Mouse (Mus musculus): Measurements from ENCODE around the gene Lcn2. TPM values are rescaled to one million over a fixed set of nuclear protein-coding genes. Genes with fewer than 3 reads are reported as not detected.
A peak's percentile ranks its signal among the peaks of the same experiment; 100 is the strongest.

Lcn2 gene
- polyA plus RNA-seq, 1 experiment from 2014 or later, result 0.95 TPM

GRCm38 (mm10) chr2:32351471-32351961, 36.5 kb downstream of the Lcn2 start:
- 53% methylated on average over 9 of the region's 9 CpGs for WGBS
- peak overlapping the region; percentile 80 for H3K4me3 ChIP-seq (replicated peaks)
- peak overlapping the region; percentile 87 for H3K9ac ChIP-seq (replicated peaks)
- H3K36me3 ChIP-seq, result peaks cover 42% of the 10 kb centered on the region
- no peaks in the 10 kb centered on the region for H3K27me3 ChIP-seq
- ATAC-seq (ENCODE audit: insufficient number of reproducible peaks, insufficient read depth, low FRiP score, low TSS enrichment, low read depth), result no peak
- peak overlapping the region; percentile 70 for H3K4me2 ChIP-seq
- H3K27ac ChIP-seq, result peak overlapping the region; percentile 94
- no peaks in the 10 kb centered on the region for H3K9me3 ChIP-seq
- peaks cover 38% of the 10 kb centered on the region for H3K4me1 ChIP-seq (replicated peaks)

GRCm38 (mm10) chr2:32350471-32351051, 37.5 kb downstream of the Lcn2 start:
- Histone ChIP-seq H3K4me2 (peak overlapping the region; percentile 70), H3K4me1 (replicated peaks) (peaks cover 38% of the 10 kb centered on the region), H3K4me3 (replicated peaks) (no peak overlapping the region), H3K27ac (0 out of 2 replicates have a peak overlapping the region, but pooled peaks have one; percentile 94), H3K27me3 (no peaks in the 10 kb centered on the region), H3K9me3 (no peaks in the 10 kb centered on the region), H3K36me3 (peaks cover 45% of the 10 kb centered on the region), H3K9ac (replicated peaks) (no peak overlapping the region; the same call in 1 of the 2 replicates)
- ATAC-seq (ENCODE audit: insufficient number of reproducible peaks, insufficient read depth, low FRiP score, low TSS enrichment, low read depth), result no peak
- WGBS, result 62% methylated on average over 13 of the region's 13 CpGs

- H3K4me1 ChIP-seq (replicated peaks), result peaks cover 38% of the 10 kb centered on the region
- H3K4me3 ChIP-seq (replicated peaks), result no peak overlapping the region
- ATAC-seq (ENCODE audit: insufficient number of reproducible peaks, insufficient read depth, low FRiP score, low TSS enrichment, low read depth), result no peak
- peaks cover 50% of the 10 kb centered on the region for H3K36me3 ChIP-seq
- H3K27ac ChIP-seq, result no peak overlapping the region
- 65% methylated on average over 8 of the region's 8 CpGs for WGBS
- no peak overlapping the region for H3K9ac ChIP-seq (replicated peaks)
- H3K9me3 ChIP-seq, result no peaks in the 10 kb centered on the region
- no peaks in the 10 kb centered on the region for H3K27me3 ChIP-seq
- H3K4me2 ChIP-seq, result peak overlapping the region; percentile 17; the same call in 1 of the 2 replicates
Measured at GRCm38 (mm10) chr2:32349625-32350255, 38.3 kb downstream of the Lcn2 start.

- Histone ChIP-seq H3K4me2 (no peak overlapping the region), H3K9ac (replicated peaks) (no peak overlapping the region), H3K4me1 (replicated peaks) (peaks cover 33% of the 10 kb centered on the region), H3K9me3 (no peaks in the 10 kb centered on the region), H3K36me3 (peaks cover 62% of the 10 kb centered on the region), H3K4me3 (replicated peaks) (no peak overlapping the region), H3K27ac (no peak overlapping the region), H3K27me3 (no peaks in the 10 kb centered on the region)
- no peak for ATAC-seq (ENCODE audit: insufficient number of reproducible peaks, insufficient read depth, low FRiP score, low TSS enrichment, low read depth)
- WGBS, result 80% methylated on average over 11 of the region's 11 CpGs
Measured at GRCm38 (mm10) chr2:32348311-32348710, 39.7 kb downstream of the Lcn2 start.

GRCm38 (mm10) chr2:32347019-32347418, 41.0 kb downstream of the Lcn2 start:
- H3K27me3 ChIP-seq, result no peaks in the 10 kb centered on the region
- peaks cover 71% of the 10 kb centered on the region for H3K36me3 ChIP-seq
- H3K9ac ChIP-seq (replicated peaks), result no peak overlapping the region
- 77% methylated on average over 6 of the region's 6 CpGs for WGBS
- H3K4me3 ChIP-seq (replicated peaks), result no peak overlapping the region
- no peak overlapping the region for H3K27ac ChIP-seq
- H3K4me2 ChIP-seq, result no peak overlapping the region
- ATAC-seq (ENCODE audit: insufficient number of reproducible peaks, insufficient read depth, low FRiP score, low TSS enrichment, low read depth), result no peak
- no peaks in the 10 kb centered on the region for H3K9me3 ChIP-seq
- peaks cover 30% of the 10 kb centered on the region for H3K4me1 ChIP-seq (replicated peaks)

GRCm38 (mm10) chr2:32344598-32345321, 43.3 kb downstream of the Lcn2 start:
- Histone ChIP-seq H3K9ac (replicated peaks) (no peak overlapping the region), H3K36me3 (peaks cover 74% of the 10 kb centered on the region)

GRCm38 (mm10) chr2:32344056-32344455, 44.0 kb downstream of the Lcn2 start:
- Histone ChIP-seq H3K36me3 (peaks cover 74% of the 10 kb centered on the region), H3K4me3 (replicated peaks) (no peak overlapping the region), H3K27ac (no peak overlapping the region), H3K9me3 (no peaks in the 10 kb centered on the region), H3K27me3 (no peaks in the 10 kb centered on the region), H3K4me1 (replicated peaks) (peaks cover 5% of the 10 kb centered on the region), H3K9ac (replicated peaks) (no peak overlapping the region), H3K4me2 (no peak overlapping the region)
- ATAC-seq (ENCODE audit: insufficient number of reproducible peaks, insufficient read depth, low FRiP score, low TSS enrichment, low read depth), result no peak
- 75% methylated on average over 10 of the region's 10 CpGs for WGBS

More at GRCm38 (mm10) chr2:32344598-32345321, 43.3 kb downstream of the Lcn2 start:
- Histone ChIP-seq H3K4me3 (replicated peaks) (no peak overlapping the region), H3K9me3 (no peaks in the 10 kb centered on the region), H3K4me1 (replicated peaks) (peaks cover 7% of the 10 kb centered on the region), H3K27ac (peak overlapping the region; percentile 19; the same call in 1 of the 2 replicates), H3K27me3 (no peaks in the 10 kb centered on the region), H3K4me2 (no peak overlapping the region)
- 67% methylated on average over 14 of the region's 14 CpGs for WGBS
- ATAC-seq (ENCODE audit: insufficient number of reproducible peaks, insufficient read depth, low FRiP score, low TSS enrichment, low read depth), result no peak

- Histone ChIP-seq H3K27me3 (no peaks in the 10 kb centered on the region), H3K9me3 (no peaks in the 10 kb centered on the region), H3K9ac (replicated peaks) (no peak overlapping the region), H3K4me3 (replicated peaks) (no peak overlapping the region), H3K4me1 (replicated peaks) (0 out of 2 replicates have a peak, but pooled peaks cover under 1% of the 10 kb centered on the region), H3K4me2 (no peak overlapping the region), H3K27ac (no peak overlapping the region), H3K36me3 (peaks cover 73% of the 10 kb centered on the region)
- ATAC-seq (ENCODE audit: insufficient number of reproducible peaks, insufficient read depth, low FRiP score, low TSS enrichment, low read depth), result no peak
- 92% methylated on average over 2 of the region's 2 CpGs for WGBS
Measured at GRCm38 (mm10) chr2:32343351-32343671, 44.7 kb downstream of the Lcn2 start.

GRCm38 (mm10) chr2:32342539-32343350, 45.3 kb downstream of the Lcn2 start:
- no peak overlapping the region for H3K27ac ChIP-seq

GRCm38 (mm10) chr2:32342039-32342438, 46.0 kb downstream of the Lcn2 start:
- Histone ChIP-seq H3K9me3 (no peaks in the 10 kb centered on the region), H3K36me3 (peaks cover 73% of the 10 kb centered on the region), H3K27me3 (no peaks in the 10 kb centered on the region), H3K4me1 (replicated peaks) (no peaks in the 10 kb centered on the region), H3K4me2 (no peak overlapping the region), H3K9ac (replicated peaks) (no peak overlapping the region), H3K4me3 (replicated peaks) (no peak overlapping the region), H3K27ac (no peak overlapping the region)
- no peak for ATAC-seq (ENCODE audit: insufficient number of reproducible peaks, insufficient read depth, low FRiP score, low TSS enrichment, low read depth)
- 91% methylated on average over 4 of the region's 4 CpGs for WGBS

More at GRCm38 (mm10) chr2:32342539-32343350, 45.3 kb downstream of the Lcn2 start:
- Histone ChIP-seq H3K36me3 (peaks cover 73% of the 10 kb centered on the region), H3K9ac (replicated peaks) (no peak overlapping the region), H3K4me1 (replicated peaks) (no peaks in the 10 kb centered on the region), H3K4me3 (replicated peaks) (no peak overlapping the region), H3K9me3 (no peaks in the 10 kb centered on the region), H3K4me2 (no peak overlapping the region), H3K27me3 (no peaks in the 10 kb centered on the region)
- WGBS, result 68% methylated on average over 6 of the region's 6 CpGs
- no peak for ATAC-seq (ENCODE audit: insufficient number of reproducible peaks, insufficient read depth, low FRiP score, low TSS enrichment, low read depth)

- no peaks in the 10 kb centered on the region for H3K4me1 ChIP-seq (replicated peaks)
Measured at GRCm38 (mm10) chr2:32341634-32341939, 46.5 kb downstream of the Lcn2 start.

More at GRCm38 (mm10) chr2:32341634-32341939, 46.5 kb downstream of the Lcn2 start:
- H3K27ac ChIP-seq, result no peak overlapping the region
- no peak overlapping the region for H3K4me3 ChIP-seq (replicated peaks)
- H3K9ac ChIP-seq (replicated peaks), result no peak overlapping the region
- H3K27me3 ChIP-seq, result no peaks in the 10 kb centered on the region
- peaks cover 73% of the 10 kb centered on the region for H3K36me3 ChIP-seq
- no peak for ATAC-seq (ENCODE audit: insufficient number of reproducible peaks, insufficient read depth, low FRiP score, low TSS enrichment, low read depth)
- no peaks in the 10 kb centered on the region for H3K9me3 ChIP-seq
- WGBS, result 93% methylated on average over 4 of the region's 4 CpGs
- no peak overlapping the region for H3K4me2 ChIP-seq

Measured in limb, embryonic 12.5 days (tissue).